9 mouse cellular contexts compared by ENCODE assay signal in genomic region chr3:103420621-103421274, GRCm38 (mm10).
DNase-seq lines count a peak whose midpoint lies in the region; ATAC-seq and TF ChIP-seq lines count a peak whose summit lies in the region.
"Had no signal": no experiment of that assay in that cellular context is flagged by ENCODE, and none has a peak within 500 bp of the region (broad histone marks: within the 10 kb centered on the region; RNA-seq: fewer than 3 reads in every experiment).

No protein-coding gene starts in this region.

- H3K4me2 ChIP-seq in kidney, postnatal 0 days (ENCODE audit: low read length): 0 out of 2 replicates have a peak overlapping the region, but pooled peaks have one; percentile 10
- peak overlapping the region; percentile 23; the same call in 1 of the 2 replicates for H3K4me2 ChIP-seq in embryonic facial prominence, embryonic 14.5 days (ENCODE audit: low read depth, low read length)
- H3K4me2 ChIP-seq in intestine, embryonic 15.5 days (replicated peaks): no peak overlapping the region
- H3K4me2 ChIP-seq in midbrain, embryonic 15.5 days: 0 out of 2 replicates have a peak overlapping the region, but pooled peaks have one; percentile 1

- no peak for ATAC-seq in kidney, postnatal 0 days (replicated peaks; ENCODE audit: low FRiP score, low read depth)
- 0 out of 2 replicates have a peak, but pooled peaks have one; percentile 20 for ATAC-seq in embryonic facial prominence, embryonic 14.5 days (ENCODE audit: low read depth)
- no peak for ATAC-seq in intestine, embryonic 15.5 days
- peak; percentile 60; the same call in 1 of the 2 replicates for ATAC-seq in midbrain, embryonic 15.5 days (replicated peaks)

- peak overlapping the region; percentile 72 for H3K27ac ChIP-seq in kidney, postnatal 0 days
- H3K27ac ChIP-seq in embryonic facial prominence, embryonic 14.5 days (replicated peaks; ENCODE audit: low read depth, low read length): peak overlapping the region; percentile 30
- peak overlapping the region; percentile 72 for H3K27ac ChIP-seq in intestine, embryonic 15.5 days
- H3K27ac ChIP-seq in midbrain, embryonic 15.5 days: peak overlapping the region; percentile 49

- no peak overlapping the region for H3K4me3 ChIP-seq in kidney, postnatal 0 days (replicated peaks; ENCODE audit: low read depth, low read length)
- H3K4me3 ChIP-seq in embryonic facial prominence, embryonic 14.5 days (ENCODE audit: low read depth, low read length): no peak overlapping the region
- no peak overlapping the region for H3K4me3 ChIP-seq in intestine, embryonic 15.5 days (replicated peaks)
- no peak overlapping the region for H3K4me3 ChIP-seq in midbrain, embryonic 15.5 days

- H3K36me3 ChIP-seq in kidney, postnatal 0 days (ENCODE audit: insufficient read depth, low read length): no peaks in the 10 kb centered on the region
- H3K36me3 ChIP-seq in embryonic facial prominence, embryonic 14.5 days (ENCODE audit: control insufficient read depth, insufficient read depth, low read length): no peaks in the 10 kb centered on the region
- no peaks in the 10 kb centered on the region for H3K36me3 ChIP-seq in intestine, embryonic 15.5 days
- H3K36me3 ChIP-seq in midbrain, embryonic 15.5 days (replicated peaks): no peaks in the 10 kb centered on the region

- H3K27me3 ChIP-seq in kidney, postnatal 0 days (ENCODE audit: insufficient read depth, low read length): no peaks in the 10 kb centered on the region
- no peaks in the 10 kb centered on the region for H3K27me3 ChIP-seq in embryonic facial prominence, embryonic 14.5 days (replicated peaks; ENCODE audit: control insufficient read depth, insufficient read depth, low read length)
- no peaks in the 10 kb centered on the region for H3K27me3 ChIP-seq in intestine, embryonic 15.5 days (replicated peaks)
- H3K27me3 ChIP-seq in midbrain, embryonic 15.5 days (replicated peaks): 0 out of 2 replicates have a peak, but pooled peaks cover 2% of the 10 kb centered on the region

- peaks cover 16% of the 10 kb centered on the region for H3K4me1 ChIP-seq in kidney, postnatal 0 days (replicated peaks; ENCODE audit: insufficient read depth, low read length)
- peaks cover 29% of the 10 kb centered on the region for H3K4me1 ChIP-seq in embryonic facial prominence, embryonic 14.5 days (ENCODE audit: control insufficient read depth, insufficient read depth, low read length)
- H3K4me1 ChIP-seq in intestine, embryonic 15.5 days (replicated peaks): peaks cover 19% of the 10 kb centered on the region; the same call in 1 of the 2 replicates
- peaks cover 29% of the 10 kb centered on the region for H3K4me1 ChIP-seq in midbrain, embryonic 15.5 days

- no peak for TF ChIP-seq CTCF in kidney, postnatal 0 days (IDR thresholded peaks at IDR 0.05; ENCODE audit: low read depth)

- peak; percentile 43 for DNase-seq in kidney, postnatal 0 days (ENCODE audit: low spot score)
- no peak for DNase-seq in kidney, adult 18-20 months
- DNase-seq in embryonic facial prominence, embryonic 14.5 days (ENCODE audit: low spot score): peak; percentile 40
- DNase-seq in thymus, adult 18-20 months: no peak
- DNase-seq in adipocyte (ENCODE audit: low spot score): no peak
- no peak for DNase-seq in cerebellum, postnatal 4 days (ENCODE audit: low spot score in 2 of 2)
- DNase-seq: cerebellum, adult 9-10 months had no signal

- no peak overlapping the region for H3K9ac ChIP-seq in kidney, postnatal 0 days (ENCODE audit: low read depth, low read length)
- no peak overlapping the region for H3K9ac ChIP-seq in embryonic facial prominence, embryonic 14.5 days (ENCODE audit: low read depth, low read length)
- no peak overlapping the region for H3K9ac ChIP-seq in intestine, embryonic 15.5 days
- H3K9ac ChIP-seq in midbrain, embryonic 15.5 days: no peak overlapping the region

- no peaks in the 10 kb centered on the region for H3K9me3 ChIP-seq in kidney, postnatal 0 days (replicated peaks; ENCODE audit: low read length)
- H3K9me3 ChIP-seq in embryonic facial prominence, embryonic 14.5 days (ENCODE audit: control insufficient read depth, low read length): no peaks in the 10 kb centered on the region
- no peaks in the 10 kb centered on the region for H3K9me3 ChIP-seq in intestine, embryonic 15.5 days
- no peaks in the 10 kb centered on the region for H3K9me3 ChIP-seq in midbrain, embryonic 15.5 days

- WGBS in kidney, postnatal 0 days: 40% methylated on average over 12 of the region's 12 CpGs
- 52% methylated on average over 12 of the region's 12 CpGs for WGBS in embryonic facial prominence, embryonic 14.5 days
- 57% methylated on average over 12 of the region's 12 CpGs for WGBS in intestine, embryonic 15.5 days
- WGBS in midbrain, embryonic 15.5 days: 34% methylated on average over 12 of the region's 12 CpGs

Comparison
In these comparisons a context has a peak if more than half of its experiments do, and no peak if none do; other contexts are left out.
1. DNase-seq: peak in kidney, postnatal 0 days (single experiment) and embryonic facial prominence, embryonic 14.5 days (single experiment); none in kidney, adult 18-20 months (single experiment), thymus, adult 18-20 months (0 of 2), adipocyte (single experiment) and cerebellum, postnatal 4 days (0 of 2).
2. ATAC-seq: peak in embryonic facial prominence, embryonic 14.5 days (single experiment) and midbrain, embryonic 15.5 days (single experiment); none in kidney, postnatal 0 days (single experiment) and intestine, embryonic 15.5 days (single experiment).
3. Peak in every context shown above with its lines, with median percentiles within 50 percentile points of each other: H3K27ac ChIP-seq.